Mouse (Mus musculus) urinary bladder, adult 18-20 months (tissue): ENCODE data around the gene Nup107.

Experiments
- DNase-seq, 2 experiments: peaks; one replicate each; pipeline ENCODE4 v3.0.0; 2022; ENCODE audit warnings: low spot score in 2 of 2, mixed read lengths in 2 of 2

The Nup107 gene

DNA sequence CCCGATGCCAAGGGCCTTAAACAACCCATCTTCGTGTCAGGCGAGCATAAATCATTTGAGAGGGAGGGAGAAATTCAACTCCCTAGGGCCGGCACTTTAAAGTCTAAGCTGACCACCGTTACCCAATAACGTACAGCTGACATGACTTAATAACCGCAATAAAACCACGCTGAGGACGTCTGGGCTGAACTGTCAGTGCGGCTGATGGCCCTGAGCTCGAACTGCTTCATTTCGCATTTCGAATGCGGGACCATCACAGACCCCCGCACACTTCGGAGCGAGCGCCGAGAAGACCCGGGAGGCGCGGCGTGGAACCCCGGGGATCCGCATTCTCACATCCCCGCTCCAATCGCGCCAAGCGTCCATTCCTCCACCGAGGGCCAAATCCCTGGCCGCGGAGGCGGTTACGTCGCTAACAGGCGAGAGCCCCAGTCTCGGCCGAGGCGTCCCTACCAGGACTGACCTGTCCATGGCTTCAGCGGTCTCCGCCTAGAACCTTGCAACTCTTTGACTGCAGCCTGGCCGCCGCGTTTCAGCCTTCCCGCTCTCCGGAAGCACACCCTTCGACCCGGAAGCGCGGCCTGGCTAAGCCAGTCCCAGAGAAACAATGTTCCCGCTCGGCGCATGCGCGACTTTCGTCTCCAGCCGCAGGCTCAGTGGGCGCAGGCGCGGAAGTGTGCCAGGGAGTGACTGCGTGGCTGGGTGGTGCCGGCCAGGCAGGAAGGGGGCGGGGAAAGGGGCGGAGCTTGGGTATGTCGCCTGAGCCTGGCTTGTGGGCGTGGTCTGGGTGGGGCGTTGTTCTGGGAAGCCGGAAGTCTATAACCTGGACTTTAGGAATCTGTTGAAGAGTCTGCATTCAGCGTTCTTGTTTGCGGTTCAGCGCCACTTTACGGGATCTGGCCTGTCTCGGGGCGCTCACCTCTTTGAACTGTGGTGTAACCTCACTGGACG is at the start of gene Nup107:
TSS of gene Nup107 (minus strand) at position 565 of the 951 bp plus-strand sequence.
- peak; percentile 100 for DNase-seq

DNA sequence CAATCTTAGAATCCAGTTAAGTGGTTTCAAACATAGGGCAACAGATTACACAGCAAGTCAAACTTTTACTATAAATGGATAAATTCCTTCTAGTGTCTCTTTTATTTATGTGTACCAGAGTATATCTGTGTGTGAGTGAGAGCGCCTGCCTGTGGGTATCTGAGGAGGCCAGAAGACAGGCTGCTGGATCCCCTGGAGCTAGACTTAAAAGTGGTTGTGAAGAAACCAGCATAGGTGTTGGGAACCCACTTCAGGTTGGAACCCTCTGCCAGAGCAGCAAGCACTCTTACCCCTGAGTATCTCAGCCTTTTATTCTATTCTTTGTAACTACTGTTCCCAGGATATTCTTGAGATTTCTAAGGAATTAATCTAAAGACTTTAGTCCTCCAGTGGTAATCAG is 49.3 kb upstream of the Nup107 start:
- no peak for DNase-seq

DNA sequence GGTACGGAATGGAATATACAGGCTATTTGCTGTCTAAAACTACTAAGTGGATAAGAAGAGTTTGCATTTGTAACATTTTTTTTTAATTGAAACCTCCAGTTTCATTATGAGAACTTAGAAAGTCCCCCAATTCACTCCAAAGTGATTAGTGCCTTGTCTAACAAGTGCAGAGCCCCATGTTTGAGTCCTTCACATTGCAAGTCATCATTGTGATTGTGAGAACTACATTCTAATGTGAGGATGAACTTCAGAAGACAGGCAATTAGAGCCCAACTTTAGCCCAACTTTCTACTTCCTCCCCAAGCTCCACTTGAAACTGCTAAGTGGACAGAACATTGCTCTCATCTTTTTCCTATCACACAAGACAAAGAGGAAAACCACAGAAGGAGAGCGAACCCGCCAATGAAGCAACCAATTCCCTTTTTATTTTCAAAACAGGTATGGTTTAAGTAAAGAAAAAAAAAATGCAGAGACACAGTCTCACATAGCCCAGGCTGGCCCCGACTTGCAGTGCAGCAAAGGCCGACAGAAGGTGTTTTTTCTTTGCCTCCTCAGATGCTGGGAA is 48.0 kb upstream of the Nup107 start:
- no peak for DNase-seq

DNA sequence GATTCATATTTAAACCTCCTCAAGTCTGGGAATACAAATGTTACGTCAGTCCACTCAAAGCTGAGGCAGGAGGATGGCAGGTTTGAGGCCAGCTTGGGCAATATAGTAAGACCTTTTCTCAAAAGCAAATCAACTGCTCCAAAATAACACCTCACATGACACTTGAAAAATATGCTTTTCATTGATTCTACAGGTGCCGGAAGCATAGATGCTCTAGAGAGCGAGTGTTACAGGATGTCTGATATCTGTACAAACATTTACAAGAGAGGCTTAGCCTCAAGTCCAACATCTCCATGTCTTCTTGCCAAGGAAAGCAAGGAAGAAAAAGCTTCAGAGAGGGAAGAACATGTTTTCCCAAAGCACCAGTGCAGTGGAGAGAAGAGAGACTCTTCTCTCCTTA is 47.2 kb upstream of the Nup107 start:
- no peak for DNase-seq

DNA sequence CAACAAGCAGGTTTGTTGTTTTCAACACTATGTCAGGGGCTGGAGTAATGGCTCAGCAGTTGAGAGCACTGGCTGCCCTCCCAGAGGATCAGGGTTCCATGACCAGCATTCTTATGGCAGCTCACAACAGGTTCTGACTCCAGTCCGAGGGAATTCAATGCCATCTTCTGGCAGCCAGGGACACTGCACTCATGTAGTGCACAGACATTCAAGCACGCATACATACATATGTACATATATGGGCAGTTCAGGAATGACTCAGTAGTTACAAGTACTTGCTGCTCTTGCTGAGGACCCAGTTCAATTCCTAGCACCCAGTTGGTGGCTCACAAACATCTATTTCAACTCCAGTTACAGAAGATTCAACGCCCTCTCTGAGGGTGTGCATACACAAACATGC is 46.4 kb upstream of the Nup107 start:
- no peak for DNase-seq

DNA sequence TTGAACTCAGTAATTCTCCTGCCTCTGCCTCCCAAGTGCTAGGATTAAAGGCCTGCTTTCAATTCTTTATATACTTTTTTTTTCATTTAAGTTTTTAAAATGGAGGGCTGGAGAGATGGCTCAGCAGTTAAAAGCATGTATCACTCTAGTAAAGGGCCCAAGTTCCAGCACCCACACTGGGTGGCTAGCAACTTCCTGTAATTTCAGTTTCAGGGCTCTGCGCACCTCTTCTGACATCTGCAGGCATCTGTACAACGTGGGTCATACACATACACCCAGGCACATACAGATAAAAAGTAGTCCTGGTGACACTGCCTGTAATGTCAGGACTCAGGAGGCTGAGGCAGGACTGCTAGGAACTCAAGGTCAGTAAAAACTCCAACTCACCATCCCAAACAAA is 43.8 kb upstream of the Nup107 start:
- no peak for DNase-seq

DNA sequence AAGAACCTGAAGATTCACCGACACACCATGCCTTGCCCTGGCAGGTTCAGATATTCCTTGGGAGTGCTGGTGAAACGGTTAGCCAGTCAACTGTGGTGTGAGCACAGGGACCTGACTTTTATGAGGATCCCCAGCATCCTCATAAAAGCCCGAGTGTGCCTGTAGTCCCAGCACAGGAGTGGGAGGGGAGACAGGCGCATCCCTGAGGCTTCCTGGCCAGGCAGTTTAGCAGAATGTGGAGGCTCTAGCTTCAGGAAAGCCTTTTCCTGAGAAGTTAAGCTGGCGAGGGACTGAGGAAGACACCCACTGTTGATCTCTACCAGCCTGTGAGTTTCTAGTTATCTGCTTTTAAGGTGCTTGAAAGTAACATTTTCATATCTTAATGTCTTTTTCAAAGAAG is 42.9 kb upstream of the Nup107 start:
- DNase-seq = no peak

DNA sequence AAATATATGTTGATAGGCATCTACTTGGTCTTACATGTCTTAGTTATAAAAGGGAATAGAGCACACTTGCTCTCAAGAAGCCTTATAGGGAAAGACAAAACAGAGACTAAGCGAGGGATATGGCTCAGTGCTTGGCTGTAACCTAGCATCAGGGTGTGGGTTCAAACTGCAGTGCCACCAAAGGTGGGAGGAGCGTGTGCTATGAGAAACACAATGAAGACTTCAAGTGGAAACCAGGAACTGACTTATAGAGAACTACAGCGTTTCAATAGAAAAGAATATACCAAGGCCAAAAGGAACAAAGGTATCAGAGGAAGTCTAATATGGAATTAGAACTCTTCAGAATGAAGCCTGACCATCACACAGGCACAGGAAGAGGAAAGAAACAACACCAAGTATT is 38.3 kb upstream of the Nup107 start:
- no peak for DNase-seq

DNA sequence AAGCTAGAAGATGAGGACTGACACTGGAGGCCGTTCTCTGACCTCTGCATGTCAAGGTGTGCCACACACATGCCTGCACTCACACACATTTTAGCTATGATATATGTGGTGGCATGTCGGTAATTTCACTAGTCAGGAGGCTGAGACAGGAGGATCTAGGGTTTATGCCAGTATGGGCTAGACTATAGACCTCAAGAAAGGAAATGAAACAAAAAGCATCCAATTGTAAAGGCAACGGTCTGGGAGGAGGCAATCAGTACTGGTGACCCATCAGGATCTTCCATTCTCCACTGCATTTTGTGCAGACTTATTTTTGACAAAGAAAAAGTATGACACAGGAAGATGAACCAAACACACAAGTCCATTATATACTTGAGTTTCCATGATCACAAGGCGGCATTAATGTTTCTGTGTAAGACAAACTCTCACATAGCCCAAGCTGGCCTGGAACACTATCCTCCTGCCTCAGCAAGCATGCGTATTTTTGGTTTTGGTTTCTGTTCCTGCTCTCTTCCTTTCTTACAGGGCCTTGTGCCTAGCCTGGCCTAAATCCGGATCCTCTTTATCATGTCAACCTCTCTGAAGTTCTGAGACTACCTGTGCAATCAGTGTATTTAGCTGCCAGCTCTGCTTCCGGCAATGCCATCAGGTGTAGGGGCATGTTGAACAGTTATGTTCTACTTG is 37.1 kb upstream of the Nup107 start:
- no peak for DNase-seq

DNA sequence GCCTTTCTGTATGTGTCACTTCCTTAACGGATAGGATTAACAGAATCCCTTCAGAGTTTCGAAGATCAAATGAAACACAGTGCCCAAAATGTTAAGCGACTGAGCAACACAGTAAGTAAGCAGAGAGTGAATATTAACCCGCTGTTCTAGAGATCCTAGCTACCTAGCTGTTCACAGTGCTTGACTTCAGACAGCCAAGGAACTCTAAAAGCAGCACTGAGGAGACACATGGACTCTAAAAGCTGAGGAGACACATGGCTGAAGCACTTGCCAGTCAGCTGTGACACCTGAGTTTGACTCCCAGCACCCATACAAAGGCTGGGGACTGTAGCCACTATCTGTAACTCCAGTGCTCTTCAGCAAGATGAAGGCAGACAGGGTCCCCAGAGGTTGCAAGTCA is 36.5 kb upstream of the Nup107 start:
- no peak for DNase-seq

DNA sequence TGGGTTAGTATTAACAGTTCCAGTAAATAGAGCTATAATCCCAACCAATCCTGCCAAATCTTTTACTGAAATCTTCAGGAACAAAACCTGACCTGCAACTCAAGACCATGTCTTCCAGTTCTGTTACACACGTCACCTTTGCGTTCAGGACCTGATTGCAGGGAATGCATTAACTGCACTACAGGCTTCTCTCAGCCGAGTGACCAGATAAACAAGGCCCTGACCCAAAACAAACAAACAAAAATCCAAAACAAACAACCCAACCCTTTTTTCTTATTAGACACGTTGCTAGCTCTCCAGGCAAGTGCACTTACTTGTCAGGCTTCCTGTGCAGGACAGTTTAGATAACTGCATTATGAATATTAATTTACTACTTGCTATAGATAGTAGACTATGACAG is 36.0 kb upstream of the Nup107 start:
- DNase-seq = no peak

DNA sequence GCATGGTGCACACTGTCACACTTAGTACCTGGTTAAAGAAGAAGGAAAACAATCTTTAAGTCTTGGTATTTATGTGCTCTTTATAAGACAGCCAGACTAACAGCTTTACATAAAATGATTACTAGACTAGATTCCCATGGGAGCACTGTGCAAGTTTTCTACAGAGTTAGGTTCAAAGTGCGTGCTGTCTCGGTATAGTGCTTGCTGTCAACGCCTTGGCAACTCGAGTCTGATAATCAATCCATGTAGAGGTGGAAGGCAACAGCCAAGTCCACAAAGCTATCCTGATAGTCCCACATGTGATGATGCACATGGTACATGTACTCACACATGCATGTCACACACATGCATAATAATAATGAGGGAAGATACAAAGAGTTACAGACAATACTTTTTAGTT is 32.1 kb upstream of the Nup107 start:
- DNase-seq = no peak

DNA sequence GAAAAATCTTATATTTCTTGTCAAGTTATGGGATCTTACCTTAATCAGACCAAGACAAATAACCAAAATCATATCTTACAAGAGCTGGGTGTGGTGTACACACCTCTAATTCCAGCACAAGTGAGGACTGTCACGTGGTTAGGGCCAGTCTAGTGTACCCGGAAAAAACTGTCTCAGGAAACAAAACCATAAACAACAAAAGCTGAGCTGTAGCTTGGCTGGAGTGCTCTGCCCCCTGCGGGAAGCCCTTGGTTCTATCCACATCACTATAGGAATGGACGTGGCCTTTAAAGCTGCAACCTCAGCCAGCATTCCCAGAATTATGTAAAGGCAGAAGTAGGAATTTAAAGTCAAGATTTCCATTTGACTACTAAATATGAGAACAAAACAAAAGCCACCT is 31.6 kb upstream of the Nup107 start:
- no peak for DNase-seq

DNA sequence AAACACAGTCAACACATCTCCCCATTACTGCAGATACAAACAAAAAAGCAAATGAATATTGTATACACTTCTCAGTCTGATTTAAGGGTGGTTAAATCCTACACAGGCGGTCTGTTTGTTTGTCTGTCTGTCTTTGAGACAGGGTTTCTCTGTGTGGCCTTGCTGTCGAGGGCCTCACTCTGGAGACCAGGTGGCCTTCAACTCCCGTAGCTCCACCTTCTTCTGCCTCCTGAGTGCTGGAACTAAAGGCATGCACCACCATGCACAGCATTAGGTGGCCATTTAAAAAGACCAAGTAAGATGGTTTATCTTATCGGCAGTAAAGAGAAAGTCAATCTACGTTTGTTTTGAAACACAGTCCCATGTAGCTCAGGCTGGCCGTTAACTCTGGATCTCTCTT is 30.8 kb upstream of the Nup107 start:
- no peak for DNase-seq

DNA sequence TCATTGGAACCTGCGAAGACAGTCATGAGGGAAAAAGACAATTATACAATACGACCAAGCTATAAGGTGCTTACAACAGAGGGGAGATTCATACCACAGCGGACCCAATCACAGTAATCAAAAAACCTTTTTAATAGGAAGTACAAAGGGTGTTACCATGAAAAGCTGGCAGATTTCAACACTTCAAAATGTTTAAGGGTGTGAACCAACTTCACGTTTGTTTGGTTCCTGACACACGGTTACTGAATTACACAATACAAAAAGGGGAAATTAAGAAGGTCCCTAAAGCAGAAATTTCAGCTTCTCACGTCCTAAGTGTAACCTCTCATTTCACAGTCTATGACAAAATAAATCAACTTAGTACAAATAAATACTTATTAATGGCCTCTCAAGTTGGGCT is 26.1 kb upstream of the Nup107 start:
- no peak for DNase-seq

DNA sequence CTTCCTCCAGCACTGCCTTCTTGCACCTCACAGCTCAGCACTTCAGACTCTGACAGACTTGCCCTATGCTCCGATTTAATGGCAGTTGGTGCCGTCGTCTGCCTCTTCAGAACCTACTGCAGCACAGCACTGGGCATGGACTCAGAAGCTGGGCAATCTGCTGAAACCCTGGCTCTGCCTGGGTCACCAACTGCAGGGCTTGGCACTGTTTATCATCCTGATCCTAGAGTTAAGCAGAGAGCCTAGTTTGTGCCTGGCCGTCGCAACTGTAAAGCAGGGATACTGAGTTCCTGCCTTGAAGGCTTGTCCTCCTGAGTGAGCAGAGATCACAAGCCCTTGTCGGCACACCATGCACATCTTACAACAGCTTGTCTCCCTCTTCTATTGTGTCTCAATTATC is 24.2 kb upstream of the Nup107 start:
- no peak for DNase-seq

DNA sequence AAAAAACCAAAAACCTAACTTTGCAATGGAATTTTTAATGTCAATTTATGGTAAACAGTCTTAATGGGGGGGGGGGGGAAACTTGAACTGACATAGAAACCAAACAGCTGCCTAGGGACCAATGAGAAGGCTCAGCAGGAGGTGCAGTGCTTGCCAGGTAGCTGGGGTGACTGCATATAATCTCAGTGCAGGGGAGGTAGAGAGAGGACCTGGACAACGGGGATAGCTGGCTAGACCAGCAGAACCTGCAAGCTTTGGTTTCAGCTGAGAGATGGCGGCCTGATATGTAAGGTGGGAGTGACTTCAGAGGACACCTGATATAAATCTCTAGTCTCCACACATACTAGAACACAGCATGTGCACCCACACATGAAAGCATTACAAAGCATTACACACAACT is 20.0 kb upstream of the Nup107 start:
- no peak for DNase-seq

DNA sequence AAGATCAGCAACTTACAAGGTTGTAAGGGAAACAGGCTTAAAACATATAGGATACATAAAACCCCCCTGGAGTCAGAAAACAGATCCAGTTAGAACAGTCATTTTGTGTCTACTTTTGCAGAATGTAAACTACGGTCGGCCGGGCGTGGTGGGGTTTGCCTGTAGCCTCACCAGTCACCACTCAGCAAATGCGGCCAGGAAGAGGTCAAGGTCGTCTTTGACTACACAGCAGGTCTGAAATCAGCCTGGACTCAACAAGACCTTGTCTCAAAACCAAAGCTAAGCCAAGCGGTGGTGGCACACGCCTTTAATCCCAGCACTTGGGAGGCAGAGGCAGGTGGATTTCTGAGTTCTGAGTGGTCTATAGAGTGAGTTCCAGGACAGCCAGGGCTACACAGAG is 19.1 kb upstream of the Nup107 start:
- no peak for DNase-seq

DNA sequence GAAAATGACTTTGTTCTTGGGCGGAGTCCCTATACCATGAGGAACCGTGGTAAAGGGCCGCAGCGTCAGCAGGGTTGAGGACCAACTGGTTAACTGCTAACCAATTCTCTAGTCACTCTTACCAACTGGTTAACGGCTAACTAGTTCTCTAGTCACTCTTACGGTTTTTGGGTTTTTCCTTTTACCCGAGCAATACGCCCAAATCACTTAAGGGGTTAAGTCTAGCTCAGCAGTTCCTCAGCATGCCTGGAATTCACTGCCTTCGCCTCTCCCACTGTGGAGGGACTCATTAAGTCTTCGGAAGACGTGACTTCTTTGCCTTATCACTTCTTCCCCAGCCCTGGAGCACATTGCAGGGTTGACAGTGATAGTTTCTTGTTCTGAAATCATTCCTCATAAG is 18.0 kb upstream of the Nup107 start:
- DNase-seq = no peak

DNA sequence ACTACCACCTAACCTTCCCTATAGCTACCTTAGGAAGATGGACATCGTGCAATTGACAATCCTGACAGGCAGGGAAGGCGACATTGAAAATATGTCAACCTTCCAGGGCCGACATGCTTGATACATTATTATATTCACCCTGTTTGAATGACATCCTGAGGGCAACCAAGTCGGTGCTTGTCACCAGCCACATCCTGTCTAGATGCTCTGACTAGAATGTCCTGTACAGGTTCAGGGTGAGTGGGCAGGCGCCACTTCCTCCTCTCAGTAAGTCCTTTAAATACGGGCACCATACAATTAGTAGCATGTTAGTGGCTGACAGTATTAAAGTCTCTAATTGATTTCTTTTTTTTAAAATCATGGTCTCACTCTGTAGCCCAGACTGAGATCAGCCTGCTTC is 15.6 kb upstream of the Nup107 start:
- no peak for DNase-seq

DNA sequence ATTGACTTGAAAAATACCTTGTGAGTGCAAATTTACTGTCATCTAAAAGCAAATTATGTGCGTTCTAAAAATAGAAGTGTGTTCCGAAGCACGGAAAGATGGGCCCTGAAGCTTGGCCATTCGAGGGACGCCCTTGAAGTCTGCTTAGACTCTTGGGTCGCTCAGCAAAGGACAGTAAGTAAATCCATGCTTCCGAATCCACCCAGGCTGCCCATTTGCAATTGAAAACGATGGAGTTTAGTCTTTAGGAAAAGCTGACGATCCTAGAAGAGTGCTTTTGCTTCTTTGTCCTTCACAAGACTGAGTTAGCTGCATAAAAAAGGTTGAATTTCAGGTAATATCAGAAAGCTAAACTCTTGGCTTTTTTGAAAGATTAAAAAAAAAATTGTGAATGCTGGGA is 13.4 kb upstream of the Nup107 start:
- no peak for DNase-seq

DNA sequence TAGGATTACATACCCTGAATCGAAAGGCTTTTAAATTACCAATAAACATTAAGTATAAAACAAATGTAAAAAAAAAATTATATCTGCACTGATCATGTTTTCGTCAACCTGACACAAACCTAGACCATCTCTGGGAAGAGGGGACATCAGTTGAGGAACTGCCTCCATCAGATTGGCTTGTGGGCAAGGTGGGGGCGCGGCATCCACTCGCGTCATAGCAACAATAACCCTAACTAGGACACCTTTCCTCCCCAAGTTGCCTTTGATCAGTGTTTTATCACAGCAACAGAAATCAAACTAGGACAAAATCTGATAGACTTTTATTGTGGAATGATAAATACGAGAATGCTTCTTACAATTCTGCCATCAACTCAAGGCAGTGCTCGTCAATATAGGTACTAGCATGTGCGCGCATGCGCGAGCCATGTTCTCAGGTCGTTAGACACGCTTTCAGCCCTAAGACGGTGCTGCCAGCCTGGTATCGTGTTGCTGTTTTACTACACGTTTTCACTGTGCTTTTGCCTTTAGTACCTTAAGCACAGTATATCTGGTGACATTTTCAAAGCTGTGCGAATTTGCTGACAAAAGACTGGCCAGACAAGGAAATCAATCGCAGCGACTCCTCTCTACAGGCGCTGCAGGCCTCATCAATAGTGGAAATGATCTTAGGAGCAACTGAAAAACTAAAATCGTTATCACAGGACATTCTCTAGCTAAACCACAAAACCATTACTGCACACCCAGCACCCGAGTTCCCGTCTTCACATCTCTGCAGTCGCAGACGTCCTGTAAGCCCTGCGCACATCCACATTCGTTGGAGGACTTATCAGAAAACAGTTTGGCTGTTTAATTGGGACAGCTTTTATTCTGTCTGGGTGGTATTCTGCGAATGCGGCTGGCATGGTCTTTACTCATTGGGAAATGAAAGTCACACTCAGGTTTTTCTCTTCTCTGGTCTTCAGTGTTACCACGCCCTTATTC is 11.7 kb upstream of the Nup107 start:
- no peak for DNase-seq
